Mouse (Mus musculus) forebrain, postnatal 0 days (tissue): ENCODE results near the gene Fis1. TPM values are rescaled to one million over a fixed set of nuclear protein-coding genes. Genes with fewer than 3 reads are reported as not detected.
A peak's percentile ranks its signal among the peaks of the same experiment; 100 is the strongest.

Source experiments
- ATAC-seq: fragments of 200-750 bp; cut with Nextera tagmentation; 2 replicates; pipeline ENCODE4 v1.8.0; 2017; ENCODE audit warnings: mild to moderate bottlenecking, moderate library complexity
- DNase-seq: peaks from one replicate; pipeline ENCODE4 v3.0.0-alpha.2; 2015
- H3K27ac ChIP-seq: fragments of 300-500 bp; sonication (generic); 2 replicates; pipeline ENCODE4 v1.5.1; 2014; ENCODE audit warnings: low read depth, mild to moderate bottlenecking, antibody characterized with exemption, low read length, moderate library complexity, mixed read lengths
- H3K27me3 ChIP-seq: fragments of 300-500 bp; sonication (generic); 2 replicates; pipeline ENCODE4 v1.6.1; 2014; ENCODE audit warnings: mild to moderate bottlenecking, low read length, mixed read lengths; ENCODE audit not compliant: insufficient read depth
- H3K36me3 ChIP-seq: fragments of 300-500 bp; sonication (generic); 2 replicates; pipeline ENCODE4 v1.6.1; 2014; ENCODE audit warnings: mild to moderate bottlenecking, moderate library complexity; ENCODE audit not compliant: insufficient read depth
- H3K4me1 ChIP-seq: fragments of 300-500 bp; sonication (generic); 2 replicates; pipeline ENCODE4 v1.6.1; 2014; ENCODE audit warnings: antibody characterized with exemption; ENCODE audit not compliant: insufficient read depth
- H3K4me2 ChIP-seq: fragments of 300-500 bp; sonication (generic); 2 replicates; pipeline ENCODE4 v1.6.1; 2014; ENCODE audit warnings: low read depth, mild to moderate bottlenecking, moderate library complexity
- H3K4me3 ChIP-seq: fragments of 300-500 bp; sonication (generic); 2 replicates; pipeline ENCODE4 v1.5.1; 2014; ENCODE audit warnings: low read depth, low read length, mixed read lengths
- H3K9ac ChIP-seq: fragments of 300-500 bp; sonication (generic); 2 replicates; pipeline ENCODE4 v1.6.1; 2014; ENCODE audit warnings: mild to moderate bottlenecking
- H3K9me3 ChIP-seq: fragments of 300-500 bp; sonication (generic); 2 replicates; pipeline ENCODE4 v1.6.1; 2016; ENCODE audit warnings: low read length
- CTCF ChIP-seq: sonication (generic); IDR thresholded peaks from 2 replicates; pipeline ENCODE4 v1.5.1; 2016; ENCODE audit warnings: antibody characterized with exemption, control low read depth, low read depth
- WGBS: fragments of 180-500 bp; shearing (Covaris S2); extraction: QIAGEN DNeasy Blood & Tissue Kit; methylation state at CpG from one replicate; pipeline ENCODE4 v1.1.7; 2014; 5-methylcytosine and 5-hydroxymethylcytosine counted together
- polyA plus RNA-seq: library from polyadenylated mRNA; unstranded; fragments of >200 nt; fragmentation: Nextera tagmentation; extraction: Ambion mirVana; gene quantifications from 2 replicates; pipeline ENCODE4 v1.2.1, GENCODE M21; 2015
- total RNA-seq: library from RNA; depleted of rRNA; stranded (reverse); fragments of >200 nt; gene quantifications from 2 replicates; pipeline ENCODE4 v1.2.3, GENCODE M21; 2014

Gene Fis1
- total and polyA plus RNA-seq, 2 experiments from 2014 or later: 221 to 377 TPM

- H3K27ac ChIP-seq: no peak overlapping the region
- H3K4me2 ChIP-seq: no peak overlapping the region
- no peak overlapping the region for H3K9ac ChIP-seq
- 0 out of 2 replicates have a peak, but pooled peaks cover 4% of the 10 kb centered on the region for H3K4me1 ChIP-seq
- no peak for DNase-seq
- no peaks in the 10 kb centered on the region for H3K27me3 ChIP-seq
- ATAC-seq: no peak
- H3K4me3 ChIP-seq: no peak overlapping the region
- H3K36me3 ChIP-seq: peaks cover 48% of the 10 kb centered on the region
- WGBS: 73% methylated on average over 10 of the region's 10 CpGs
- no peaks in the 10 kb centered on the region for H3K9me3 ChIP-seq
- TF ChIP-seq CTCF: no peak
Observed at GRCm38 (mm10) chr5:136967592-136967991, 14.5 kb downstream of the Fis1 start.

- Histone ChIP-seq H3K4me1 (no peaks in the 10 kb centered on the region), H3K27me3 (no peaks in the 10 kb centered on the region), H3K27ac (no peak overlapping the region), H3K9ac (no peak overlapping the region), H3K9me3 (no peaks in the 10 kb centered on the region), H3K4me2 (no peak overlapping the region), H3K4me3 (no peak overlapping the region), H3K36me3 (peaks cover 20% of the 10 kb centered on the region)
- peak; percentile 57 for TF ChIP-seq CTCF
- no peak for ATAC-seq
- WGBS: 60% methylated on average over 1 of the region's 1 CpGs
- no peak for DNase-seq
Observed at GRCm38 (mm10) chr5:136970703-136971102, 17.6 kb downstream of the Fis1 start.

GRCm38 (mm10) chr5:136973670-136974069 lies 20.6 kb downstream of the Fis1 start:
- no peak overlapping the region for H3K4me3 ChIP-seq
- H3K36me3 ChIP-seq: no peaks in the 10 kb centered on the region
- 72% methylated on average over 8 of the region's 8 CpGs for WGBS
- H3K9ac ChIP-seq: no peak overlapping the region
- no peaks in the 10 kb centered on the region for H3K27me3 ChIP-seq
- H3K4me1 ChIP-seq: no peaks in the 10 kb centered on the region
- no peaks in the 10 kb centered on the region for H3K9me3 ChIP-seq
- DNase-seq (no peak), ATAC-seq (no peak)
- TF ChIP-seq CTCF: no peak
- no peak overlapping the region for H3K4me2 ChIP-seq
- no peak overlapping the region for H3K27ac ChIP-seq

- WGBS: 74% methylated on average over 4 of the region's 4 CpGs
- Histone ChIP-seq H3K4me3 (no peak overlapping the region), H3K27me3 (no peaks in the 10 kb centered on the region), H3K4me2 (no peak overlapping the region), H3K4me1 (no peaks in the 10 kb centered on the region), H3K27ac (no peak overlapping the region), H3K36me3 (peaks cover 13% of the 10 kb centered on the region; the same call in 1 of the 2 replicates), H3K9ac (no peak overlapping the region), H3K9me3 (no peaks in the 10 kb centered on the region)
- ATAC-seq (no peak), DNase-seq (no peak)
- TF ChIP-seq CTCF: no peak
Observed at GRCm38 (mm10) chr5:136977769-136978168, 24.7 kb downstream of the Fis1 start.

GRCm38 (mm10) chr5:136979762-136980161 lies 26.7 kb downstream of the Fis1 start:
- TF ChIP-seq CTCF: no peak
- DNase-seq: no peak
- no peak overlapping the region for H3K27ac ChIP-seq
- H3K36me3 ChIP-seq: peaks cover 29% of the 10 kb centered on the region
- H3K27me3 ChIP-seq: no peaks in the 10 kb centered on the region
- no peak for ATAC-seq
- H3K9ac ChIP-seq: no peak overlapping the region
- 70% methylated on average over 2 of the region's 2 CpGs for WGBS
- H3K4me1 ChIP-seq: no peaks in the 10 kb centered on the region
- H3K4me2 ChIP-seq: no peak overlapping the region
- H3K9me3 ChIP-seq: no peaks in the 10 kb centered on the region
- H3K4me3 ChIP-seq: no peak overlapping the region

GRCm38 (mm10) chr5:136980974-136981373 lies 27.9 kb downstream of the Fis1 start:
- DNase-seq: no peak
- Histone ChIP-seq H3K27ac (no peak overlapping the region), H3K4me3 (no peak overlapping the region), H3K36me3 (peaks cover 31% of the 10 kb centered on the region), H3K4me1 (no peaks in the 10 kb centered on the region), H3K9ac (no peak overlapping the region), H3K27me3 (no peaks in the 10 kb centered on the region), H3K4me2 (no peak overlapping the region), H3K9me3 (no peaks in the 10 kb centered on the region)
- no peak for ATAC-seq
- WGBS: 90% methylated on average over 8 of the region's 8 CpGs
- peak; percentile 39 for TF ChIP-seq CTCF

- Histone ChIP-seq H3K9ac (no peak overlapping the region), H3K4me3 (no peak overlapping the region), H3K36me3 (peaks cover 31% of the 10 kb centered on the region), H3K4me2 (no peak overlapping the region), H3K9me3 (no peaks in the 10 kb centered on the region), H3K4me1 (no peaks in the 10 kb centered on the region), H3K27me3 (no peaks in the 10 kb centered on the region), H3K27ac (no peak overlapping the region)
- ATAC-seq (no peak), DNase-seq (no peak)
- WGBS: 43% methylated on average over 15 of the region's 16 CpGs
- TF ChIP-seq CTCF: peak; percentile 59
Observed at GRCm38 (mm10) chr5:136982338-136982930, 29.4 kb downstream of the Fis1 start.

- Histone ChIP-seq H3K4me1 (peaks cover 3% of the 10 kb centered on the region; the same call in 1 of the 2 replicates), H3K9ac (no peak overlapping the region), H3K4me3 (no peak overlapping the region), H3K27me3 (no peaks in the 10 kb centered on the region), H3K9me3 (no peaks in the 10 kb centered on the region), H3K27ac (no peak overlapping the region), H3K36me3 (peaks cover 41% of the 10 kb centered on the region), H3K4me2 (no peak overlapping the region)
- WGBS: 59% methylated on average over 14 of the region's 14 CpGs
- TF ChIP-seq CTCF: no peak
- ATAC-seq (no peak), DNase-seq (no peak)
Observed at GRCm38 (mm10) chr5:136984828-136985227, 31.8 kb downstream of the Fis1 start.
